Mouse (Mus musculus): ENCODE results near the gene 6330409D20Rik. TPM values are rescaled to one million over a fixed set of nuclear protein-coding genes. Genes with fewer than 3 reads are reported as not detected.
A peak's percentile ranks its signal among the peaks of the same experiment; 100 is the strongest.

6330409D20Rik gene
- total RNA-seq, 2 experiments from 2014 or later, result not detected

GRCm38 (mm10) chr2:32757056-32757845, 16.4 kb upstream of the 6330409D20Rik start, which contains the start of gene Tor2a:
Tor2a (plus strand) TSS chr2:32757234.
- peak; percentile 99 for ATAC-seq (replicated peaks; ENCODE audit: poor library complexity)

GRCm38 (mm10) chr2:32756674-32757055, 15.8 kb upstream of the 6330409D20Rik start:
- ATAC-seq (replicated peaks; ENCODE audit: poor library complexity), result no peak

GRCm38 (mm10) chr2:32752181-32752580, 11.4 kb upstream of the 6330409D20Rik start:
- ATAC-seq (replicated peaks; ENCODE audit: poor library complexity), result no peak

- no peak for ATAC-seq (replicated peaks; ENCODE audit: poor library complexity)
Measured at GRCm38 (mm10) chr2:32751665-32752033, 10.8 kb upstream of the 6330409D20Rik start.

- ATAC-seq (replicated peaks; ENCODE audit: poor library complexity), result no peak
Measured at GRCm38 (mm10) chr2:32750887-32751664, 10.3 kb upstream of the 6330409D20Rik start.

- no peak for ATAC-seq (replicated peaks; ENCODE audit: poor library complexity)
Measured at GRCm38 (mm10) chr2:32750199-32750598, 9.4 kb upstream of the 6330409D20Rik start.

- no peak for ATAC-seq (replicated peaks; ENCODE audit: poor library complexity)
Measured at GRCm38 (mm10) chr2:32749082-32749481, 8.3 kb upstream of the 6330409D20Rik start.

- ATAC-seq (replicated peaks; ENCODE audit: poor library complexity), result peak; percentile 57
Measured at GRCm38 (mm10) chr2:32744272-32744982, 3.6 kb upstream of the 6330409D20Rik start.

GRCm38 (mm10) chr2:32742173-32742531, 1.3 kb upstream of the 6330409D20Rik start:
- no peak for ATAC-seq (replicated peaks; ENCODE audit: poor library complexity)

GRCm38 (mm10) chr2:32741273-32742172, 707 bp upstream of the 6330409D20Rik start:
- no peak for ATAC-seq (replicated peaks; ENCODE audit: poor library complexity)

- ATAC-seq (replicated peaks; ENCODE audit: poor library complexity), result no peak
Measured at GRCm38 (mm10) chr2:32739311-32739710, 1.5 kb downstream of the 6330409D20Rik start.

- ATAC-seq (replicated peaks; ENCODE audit: poor library complexity), result 0 out of 2 replicates have a peak, but pooled peaks have one; percentile 26
Measured at GRCm38 (mm10) chr2:32737008-32737407, 3.8 kb downstream of the 6330409D20Rik start.

GRCm38 (mm10) chr2:32736306-32736829, 4.4 kb downstream of the 6330409D20Rik start:
- ATAC-seq (replicated peaks; ENCODE audit: poor library complexity), result no peak

- ATAC-seq (replicated peaks; ENCODE audit: poor library complexity), result no peak
Measured at GRCm38 (mm10) chr2:32734933-32735332, 5.9 kb downstream of the 6330409D20Rik start.

- no peak for ATAC-seq (replicated peaks; ENCODE audit: poor library complexity)
Measured at GRCm38 (mm10) chr2:32734480-32734879, 6.3 kb downstream of the 6330409D20Rik start.

GRCm38 (mm10) chr2:32732695-32733094, 8.1 kb downstream of the 6330409D20Rik start:
- no peak for ATAC-seq (replicated peaks; ENCODE audit: poor library complexity)

- ATAC-seq (replicated peaks; ENCODE audit: poor library complexity), result no peak
Measured at GRCm38 (mm10) chr2:32731911-32732310, 8.9 kb downstream of the 6330409D20Rik start.

GRCm38 (mm10) chr2:32730854-32731253, 10.0 kb downstream of the 6330409D20Rik start:
- ATAC-seq (replicated peaks; ENCODE audit: poor library complexity), result no peak

GRCm38 (mm10) chr2:32729547-32729946, 11.3 kb downstream of the 6330409D20Rik start:
- ATAC-seq (replicated peaks; ENCODE audit: poor library complexity), result no peak

- no peak for ATAC-seq (replicated peaks; ENCODE audit: poor library complexity)
Measured at GRCm38 (mm10) chr2:32728463-32728862, 12.4 kb downstream of the 6330409D20Rik start.
